Mouse (Mus musculus) liver, embryonic 14.5 days (tissue): ENCODE measurements around the gene Teddm2. TPM values are rescaled to one million over a fixed set of nuclear protein-coding genes. Genes with fewer than 3 reads are reported as not detected.

Experiments used
- ATAC-seq: fragments of 200-750 bp; cut with Nextera tagmentation; 2 replicates; pipeline ENCODE4 v1.8.0; 2017; ENCODE audit warnings: moderate number of reproducible peaks, mild to moderate bottlenecking, moderate library complexity; ENCODE audit not compliant: insufficient read depth
- DNase-seq, 3 experiments: peaks; one replicate each; pipeline ENCODE4 v3.0.0-alpha.2; 2012 to 2013; ENCODE audit warnings: low read depth in 3 of 3, low spot score in 3 of 3
- H3K27ac ChIP-seq: fragments of 300-500 bp; sonication (generic); 2 replicates; pipeline ENCODE4 v1.5.1; 2014; ENCODE audit warnings: moderate library complexity, mild to moderate bottlenecking, control low read depth, inconsistent platforms
- H3K27me3 ChIP-seq: fragments of 300-500 bp; sonication (generic); 2 replicates; pipeline ENCODE4 v1.6.1; 2014; ENCODE audit warnings: mild to moderate bottlenecking, low read length, moderate library complexity; ENCODE audit not compliant: control insufficient read depth, insufficient read depth
- H3K36me3 ChIP-seq: fragments of 300-500 bp; sonication (generic); replicated peaks from 2 replicates; pipeline ENCODE4 v1.6.1; 2014; ENCODE audit warnings: low read depth; ENCODE audit not compliant: control insufficient read depth, insufficient read depth
- H3K4me1 ChIP-seq, 2 experiments: fragments of 200-500 bp in 1 of 2; fragments of 300-500 bp in 1 of 2; sonication (generic) in 1 of 2; replicated peaks; 2 replicates each; pipeline ENCODE4 v1.6.1; 2012 to 2014; ENCODE audit warnings: antibody characterized with exemption in 1 of 2, inconsistent platforms in 1 of 2, low read length in 1 of 2; ENCODE audit not compliant: control insufficient read depth in 2 of 2, insufficient read depth in 2 of 2
- H3K4me2 ChIP-seq: fragments of 300-500 bp; sonication (generic); 2 replicates; pipeline ENCODE4 v1.6.1; 2014; ENCODE audit warnings: low read depth, mild to moderate bottlenecking, control low read depth, moderate library complexity
- H3K4me3 ChIP-seq, 2 experiments: fragments of 200-500 bp in 1 of 2; fragments of 300-500 bp in 1 of 2; sonication (generic) in 1 of 2; 2 replicates each; pipeline ENCODE4 v1.5.1; 2012 to 2014; ENCODE audit warnings: low read depth in 2 of 2, low read length in 2 of 2, mild to moderate bottlenecking in 2 of 2, control low read depth in 1 of 2, inconsistent platforms in 1 of 2, moderate library complexity in 1 of 2; ENCODE audit not compliant: insufficient read depth in 1 of 2
- H3K9ac ChIP-seq: fragments of 300-500 bp; sonication (generic); replicated peaks from 2 replicates; pipeline ENCODE4 v1.6.1; 2014; ENCODE audit warnings: mild to moderate bottlenecking, control low read depth, moderate library complexity
- H3K9me3 ChIP-seq: fragments of 300-500 bp; sonication (generic); 2 replicates; pipeline ENCODE4 v1.6.1; 2016; ENCODE audit warnings: low read length, mixed read lengths; ENCODE audit not compliant: control insufficient read depth
- CTCF ChIP-seq: IDR thresholded peaks from 2 replicates; pipeline ENCODE4 v1.5.1; 2016; ENCODE audit warnings: antibody characterized with exemption, low read depth, control low read depth
- EP300 ChIP-seq: IDR thresholded peaks from 2 replicates; pipeline ENCODE4 v1.6.1; 2016; ENCODE audit warnings: antibody characterized with exemption, low read depth
- WGBS: fragments of 180-500 bp; shearing (Covaris S2); extraction: QIAGEN DNeasy Blood & Tissue Kit; methylation state at CpG from one replicate; pipeline ENCODE4 v1.1.7; 2014; ENCODE audit not compliant: insufficient replicate concordance; 5-methylcytosine and 5-hydroxymethylcytosine counted together
- polyA plus RNA-seq, 2 experiments: library from polyadenylated mRNA; depleted of rRNA in 1 of 2; stranded (reverse) in 1 of 2; unstranded in 1 of 2; fragments of >200 nt; fragmentation: Nextera tagmentation in 1 of 2; extraction: Ambion mirVana in 1 of 2; gene quantifications; 2 replicates each; pipeline versions ENCODE4 v1.2.1 to v1.2.3; 2012 to 2014

The Teddm2 gene
- polyA plus RNA-seq (2012; rRNA removed) (0.24 and 0.28 TPM in 2 replicates), polyA plus RNA-seq (2014; fragmentation: Nextera tagmentation; extraction: Ambion mirVana) (0.14 and 0.25 TPM in 2 replicates)

DNA sequence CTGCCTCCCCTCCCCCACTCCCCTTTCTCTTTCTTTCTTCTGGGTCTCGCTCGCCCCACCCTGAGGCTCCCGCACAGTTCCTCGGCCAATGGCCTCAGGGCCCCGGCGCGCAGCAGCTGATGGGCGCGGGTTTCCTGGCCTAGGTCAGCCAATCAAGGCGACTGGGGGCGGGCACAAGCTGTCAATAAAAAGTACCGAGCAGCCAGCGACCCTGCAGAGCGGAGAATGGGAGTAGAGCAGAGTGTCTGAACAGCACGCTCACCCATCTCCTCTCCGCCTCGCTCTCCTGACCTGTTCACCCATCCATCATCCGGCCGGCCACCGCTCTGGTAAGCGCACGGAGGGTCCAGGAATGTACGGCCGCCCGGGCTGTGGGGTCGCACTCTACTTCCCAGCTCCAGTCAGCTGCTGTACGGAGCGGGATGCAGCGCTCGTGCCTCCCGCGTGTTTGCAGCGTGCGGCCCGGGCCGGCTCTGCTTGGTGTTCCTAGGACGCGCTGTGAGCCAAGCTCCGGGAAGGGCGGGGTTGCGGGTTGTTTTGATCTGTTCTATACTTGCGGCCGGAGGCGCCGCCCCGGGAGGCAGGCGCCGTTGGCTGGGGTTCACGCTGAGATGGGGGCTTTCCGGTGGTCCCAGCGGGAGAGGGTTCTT is at the start of gene Teddm2, which contains the start of gene Glul:
TSS of gene Teddm2 (minus strand) at position 498 of the 650 bp plus-strand sequence.
TSS of gene Glul (plus strand) at position 214 of the 650 bp plus-strand sequence.
- H3K9me3 ChIP-seq: no peaks in the 10 kb centered on the region

DNA sequence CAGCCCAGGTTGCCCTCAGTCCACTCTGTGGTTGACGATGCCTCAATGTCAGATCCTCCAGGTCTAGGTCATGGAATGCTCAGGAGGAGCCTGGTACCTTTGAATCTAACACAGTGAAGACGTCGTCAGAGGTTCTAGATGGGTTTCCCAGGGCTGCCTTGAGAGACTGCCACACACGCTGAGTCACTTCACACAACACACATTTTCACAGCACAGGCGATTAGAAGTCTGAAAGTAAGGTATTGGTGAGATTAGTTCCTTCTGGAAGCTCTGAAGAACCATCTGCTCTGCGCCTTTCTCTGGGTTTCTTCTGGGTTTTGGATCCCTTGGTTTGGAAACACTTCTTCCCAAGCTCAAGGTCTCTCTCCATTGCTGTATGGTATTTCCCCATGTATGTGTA is 47.8 kb upstream of the Teddm2 start:
- no peak for TF ChIP-seq EP300
- no peak for TF ChIP-seq CTCF
- DNase-seq (no peak), ATAC-seq (no peak)
- Histone ChIP-seq H3K9ac (no peak overlapping the region), H3K4me2 (no peak overlapping the region), H3K27me3 (no peaks in the 10 kb centered on the region), H3K36me3 (no peaks in the 10 kb centered on the region), H3K4me3 (no peak overlapping the region), H3K27ac (no peak overlapping the region), H3K4me1 (no peaks in the 10 kb centered on the region), H3K9me3 (no peaks in the 10 kb centered on the region)
- WGBS: 77% methylated on average over 6 of the region's 6 CpGs

More for the DNA sequence above, at the start of gene Teddm2, which contains the start of gene Glul:
- peaks cover 25% of the 10 kb centered on the region for H3K36me3 ChIP-seq
- no peaks in the 10 kb centered on the region for H3K27me3 ChIP-seq
- peak; percentile 87 to 90 (median 88) for DNase-seq
- H3K4me1 ChIP-seq: peaks cover 10 to 13% of the 10 kb centered on the region in 2 experiments
- ATAC-seq: peak; percentile 92
- TF ChIP-seq CTCF (no peak), EP300 (peak; percentile 31; the same call in 1 of the 2 replicates)
- WGBS: 0% methylated on average over 51 of the region's 51 CpGs
- H3K4me3 ChIP-seq: peak within 1 kb of the TSS; percentile 75 to 77
- peak within 1 kb of the TSS; percentile 83 for H3K4me2 ChIP-seq
- H3K27ac ChIP-seq: peak within 1 kb of the TSS; percentile 94
- peak within 1 kb of the TSS; percentile 88 for H3K9ac ChIP-seq

DNA sequence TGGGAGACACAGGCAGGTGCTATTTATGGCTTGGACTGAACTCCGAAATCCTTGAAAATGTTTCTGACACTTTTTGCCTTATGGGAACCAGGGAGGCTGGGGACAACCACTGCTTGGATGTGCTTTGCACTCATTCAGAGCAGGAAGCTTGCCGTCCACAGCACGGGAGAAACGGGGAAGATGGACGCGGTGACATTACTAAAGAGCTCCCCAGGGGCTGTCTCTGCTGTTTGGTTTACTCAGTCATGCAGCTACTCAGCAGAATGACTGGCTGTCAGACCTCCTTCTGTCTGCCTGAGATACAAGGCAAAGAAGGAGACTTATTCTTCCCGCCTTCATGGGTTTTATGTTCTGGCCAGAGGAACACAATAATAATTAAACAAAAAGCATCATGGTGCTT is 46.9 kb upstream of the Teddm2 start:
- ATAC-seq (no peak), DNase-seq (no peak)
- Histone ChIP-seq H3K4me1 (no peaks in the 10 kb centered on the region), H3K9me3 (no peaks in the 10 kb centered on the region), H3K4me3 (no peak overlapping the region), H3K36me3 (no peaks in the 10 kb centered on the region), H3K9ac (no peak overlapping the region), H3K27me3 (no peaks in the 10 kb centered on the region), H3K27ac (no peak overlapping the region), H3K4me2 (no peak overlapping the region)
- TF ChIP-seq CTCF (no peak), EP300 (no peak)
- 54% methylated on average over 7 of the region's 7 CpGs for WGBS

DNA sequence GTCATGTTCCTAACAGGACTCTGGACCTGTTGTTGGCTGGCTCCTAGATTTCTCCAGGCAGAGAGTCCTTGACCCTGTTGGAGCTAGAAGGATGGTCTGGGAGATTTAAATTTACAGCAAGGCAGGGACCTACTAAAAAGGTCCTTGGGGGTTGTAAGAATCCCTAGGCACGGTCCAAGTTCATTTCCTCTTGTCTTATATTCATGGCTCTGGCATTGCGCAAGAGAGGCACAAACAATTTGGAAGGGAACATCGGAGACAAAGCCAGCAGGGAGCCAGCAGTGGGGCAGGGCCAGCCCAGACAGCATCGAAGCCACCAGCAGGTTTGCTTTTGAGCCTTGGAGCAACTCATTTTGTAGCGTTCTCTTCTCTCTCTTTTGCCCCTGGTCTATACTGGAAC is 45.2 kb upstream of the Teddm2 start:
- ATAC-seq: no peak

DNA sequence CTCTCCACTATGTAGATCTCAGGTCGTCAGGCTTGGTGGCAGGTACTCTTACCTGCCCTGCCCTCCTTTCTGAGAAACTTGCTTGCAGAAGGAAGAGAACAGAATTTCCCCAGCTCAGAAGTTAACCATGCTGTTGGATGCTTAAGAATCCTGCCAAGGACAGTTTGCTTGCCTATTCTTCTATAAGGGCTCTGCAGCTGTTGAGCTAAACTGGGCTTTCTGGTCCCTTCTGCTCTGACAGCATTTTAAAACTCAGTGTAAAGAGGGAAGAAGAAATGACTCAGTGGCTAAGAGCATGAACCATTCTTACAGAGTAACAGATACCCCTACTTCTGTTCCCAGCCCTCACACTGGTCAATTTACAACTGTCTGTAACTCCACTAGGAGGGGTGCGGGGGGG is 41.0 kb upstream of the Teddm2 start:
- Histone ChIP-seq H3K36me3 (no peaks in the 10 kb centered on the region), H3K27ac (no peak overlapping the region), H3K9ac (no peak overlapping the region), H3K27me3 (no peaks in the 10 kb centered on the region), H3K9me3 (no peaks in the 10 kb centered on the region), H3K4me1 (peaks cover 0 to 3% of the 10 kb centered on the region in 2 experiments; a peak in 1 of 4 replicates), H3K4me2 (no peak overlapping the region), H3K4me3 (no peak overlapping the region)
- TF ChIP-seq EP300 (no peak), CTCF (no peak)
- 56% methylated on average over 2 of the region's 2 CpGs for WGBS
- ATAC-seq (no peak), DNase-seq (no peak)

More for the DNA sequence above, 45.2 kb upstream of the Teddm2 start:
- Histone ChIP-seq H3K27ac (no peak overlapping the region), H3K9me3 (no peaks in the 10 kb centered on the region), H3K4me2 (no peak overlapping the region), H3K4me3 (no peak overlapping the region), H3K27me3 (no peaks in the 10 kb centered on the region), H3K9ac (no peak overlapping the region), H3K4me1 (no peaks in the 10 kb centered on the region), H3K36me3 (no peaks in the 10 kb centered on the region)
- DNase-seq: no peak
- WGBS: 55% methylated on average over 5 of the region's 5 CpGs
- TF ChIP-seq EP300 (no peak), CTCF (no peak)
